Mouse (Mus musculus) A20 (cell line): ENCODE results near the gene Exosc8.
A peak's percentile ranks its signal among the peaks of the same experiment; 100 is the strongest.
"Not testable (repeated sequence)": the region's sequence is repeated elsewhere in the genome, so short reads cannot be mapped to it uniquely, and the experiment has no call there.

Source experiments
- DNase-seq: peaks from one replicate; pipeline ENCODE4 v3.0.0-alpha.2; 2011; ENCODE audit warnings: low read depth, low spot score

The Exosc8 gene

DNA sequence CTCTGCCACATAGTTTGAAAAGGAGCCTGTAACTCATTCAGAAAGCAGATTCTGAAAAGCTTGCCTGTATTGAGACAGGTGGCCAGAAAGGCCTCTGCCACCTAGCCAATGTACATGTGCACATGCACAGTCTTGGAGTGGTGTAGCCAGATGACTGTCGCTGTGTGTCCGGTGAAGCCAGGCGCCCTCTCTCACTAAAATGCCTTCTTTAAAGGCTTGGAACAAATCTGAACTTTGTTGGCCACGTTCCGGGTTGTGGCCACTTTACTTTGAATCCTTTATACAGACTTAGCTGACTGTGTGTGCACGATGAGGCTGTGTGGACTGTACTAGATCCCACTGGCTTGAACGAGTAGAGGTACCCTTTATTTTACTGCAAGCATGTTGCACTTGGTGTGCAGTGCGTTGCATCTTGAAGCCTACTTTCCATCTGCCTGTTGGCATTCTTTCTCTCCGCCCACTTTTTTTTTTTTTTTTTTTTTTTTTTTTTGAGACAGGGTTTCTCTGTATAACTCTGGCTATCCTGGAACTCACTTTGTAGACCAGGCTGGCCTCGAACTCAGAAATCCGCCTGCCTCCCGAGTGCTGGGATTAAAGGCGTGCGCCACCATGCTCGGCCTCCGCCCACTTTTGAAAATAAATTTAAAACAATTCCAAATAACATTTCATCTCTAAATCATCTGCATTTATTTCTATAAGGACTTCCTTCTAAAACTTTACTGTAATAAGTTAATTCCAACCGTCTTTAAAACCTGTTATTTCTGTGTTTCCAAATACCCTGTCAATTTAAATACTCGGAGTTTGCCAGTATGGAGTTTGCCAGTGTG, 1.1 kb upstream of the Exosc8 start:
- DNase-seq = peak; percentile 65

DNA sequence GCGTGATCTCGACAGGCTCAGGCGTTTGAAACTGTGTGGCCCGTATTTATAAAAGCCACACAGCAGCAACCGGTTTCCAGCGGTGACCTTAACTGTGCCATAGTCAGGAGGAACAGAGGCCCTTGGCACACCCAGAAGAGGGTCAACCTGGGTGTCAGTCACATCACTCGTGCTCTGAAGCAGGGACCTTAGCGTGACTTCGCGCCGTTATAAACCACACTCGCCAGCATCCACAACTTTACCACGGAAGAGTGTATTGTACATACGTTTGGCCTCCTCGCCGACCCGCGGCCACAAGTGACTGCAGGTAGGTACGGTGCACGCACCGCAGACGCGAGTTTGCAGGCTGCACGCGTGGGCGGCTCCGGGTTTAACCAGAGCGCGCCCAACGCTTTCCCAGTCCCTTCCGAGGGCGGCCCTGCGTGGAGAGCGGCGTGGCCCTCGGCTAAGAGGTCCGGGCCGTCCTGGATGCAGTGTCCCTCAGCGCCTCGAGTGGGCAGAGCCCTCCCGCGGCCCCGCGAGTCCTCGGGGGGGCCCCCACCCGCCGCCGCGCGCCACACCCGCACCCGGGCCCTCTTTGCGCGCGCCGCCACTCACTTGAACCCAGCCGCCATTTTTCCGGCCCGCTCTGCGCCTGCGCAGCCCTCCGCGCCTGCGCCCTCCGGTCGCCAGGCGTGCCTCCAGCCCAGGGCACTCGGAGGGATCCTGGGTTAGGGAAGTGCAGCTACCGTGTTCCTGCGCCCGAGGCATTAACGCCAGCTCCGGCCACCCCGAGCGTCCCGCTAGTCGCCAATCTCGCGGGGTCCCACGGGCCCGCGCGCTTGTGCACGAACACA, 564 bp downstream of the Exosc8 start:
- DNase-seq = peak; percentile 91

DNA sequence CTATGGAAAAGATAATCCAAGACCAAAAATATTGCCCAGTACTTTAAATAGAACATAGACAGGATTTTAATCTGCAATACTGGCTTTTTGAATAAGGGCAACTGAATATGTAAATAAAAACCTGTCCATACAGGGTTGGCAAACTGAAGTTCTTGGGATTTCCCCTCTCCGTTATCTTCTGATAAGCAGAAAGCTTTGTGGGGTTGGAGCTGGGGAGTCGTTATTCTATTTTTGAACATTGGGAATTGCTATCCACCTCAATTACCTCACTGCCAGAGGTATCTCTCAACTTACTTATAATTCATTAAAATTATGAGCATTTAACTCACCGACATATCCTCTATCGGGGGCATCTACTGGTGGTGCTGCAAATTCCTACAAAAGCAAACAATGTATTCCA, 2.8 kb downstream of the Exosc8 start:
- no peak for DNase-seq

DNA sequence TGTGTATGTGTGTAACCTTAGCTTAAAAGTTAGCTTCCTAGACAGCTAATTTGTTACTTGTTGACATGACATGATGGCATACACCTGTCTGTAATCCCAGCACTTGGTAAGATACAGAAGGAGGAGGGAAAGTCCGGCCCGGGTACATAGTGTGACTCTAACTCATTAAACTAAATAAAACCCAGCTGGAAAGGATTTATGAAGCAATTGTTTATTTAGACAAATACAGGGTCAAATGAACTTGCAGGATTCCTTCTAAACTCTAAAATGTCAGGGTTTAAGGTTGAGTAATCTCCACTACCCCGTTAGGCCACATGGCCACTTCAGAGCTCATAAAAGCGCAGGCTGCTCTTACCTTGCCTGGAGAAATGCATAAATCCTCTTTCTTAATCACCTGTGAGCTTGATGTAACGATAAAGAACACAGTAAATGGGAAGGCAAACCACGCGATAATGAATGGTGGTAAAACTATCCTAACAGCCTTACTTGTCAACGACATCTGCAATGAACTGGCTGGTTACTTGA, 3.5 kb downstream of the Exosc8 start:
- DNase-seq = no peak

DNA sequence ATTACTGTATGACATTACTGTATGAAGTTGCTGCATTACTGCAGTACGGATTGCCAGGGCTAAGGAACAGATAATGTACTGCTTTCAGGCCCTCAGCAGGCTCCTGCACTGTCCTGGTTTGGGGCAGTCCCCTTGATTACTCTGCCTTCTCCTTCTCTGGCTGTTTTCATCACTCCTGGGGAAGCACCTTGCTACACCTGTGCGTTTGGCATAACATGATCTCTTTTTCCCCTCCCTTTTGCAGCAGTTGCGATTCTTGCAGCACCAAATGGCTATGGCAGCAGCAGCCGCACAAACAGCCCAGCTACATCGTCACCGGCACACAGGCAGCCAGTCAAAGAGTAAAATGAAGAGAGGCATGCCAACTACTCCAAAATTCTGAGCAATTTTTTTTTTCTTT, 7.1 kb downstream of the Exosc8 start:
- DNase-seq = peak; percentile 75

DNA sequence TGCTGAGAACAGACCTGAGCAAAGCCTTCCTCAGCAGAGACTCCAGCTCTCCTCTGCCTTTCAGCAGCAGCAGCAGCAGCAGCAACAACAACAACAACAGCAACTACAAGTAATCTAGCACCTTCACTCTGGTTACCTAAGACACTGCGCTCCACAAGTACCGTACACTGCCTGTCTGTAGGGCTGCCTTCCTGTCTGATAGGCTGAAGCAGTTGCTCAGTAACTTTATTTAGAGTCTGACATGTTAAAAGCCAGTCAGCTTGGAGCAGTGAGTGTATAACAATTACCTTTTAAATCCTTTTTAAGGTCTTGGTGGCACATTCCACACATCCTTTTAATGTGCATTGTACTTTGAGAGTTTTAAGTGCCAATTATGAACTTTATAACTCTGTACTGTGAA, 7.6 kb downstream of the Exosc8 start:
- no peak for DNase-seq

DNA sequence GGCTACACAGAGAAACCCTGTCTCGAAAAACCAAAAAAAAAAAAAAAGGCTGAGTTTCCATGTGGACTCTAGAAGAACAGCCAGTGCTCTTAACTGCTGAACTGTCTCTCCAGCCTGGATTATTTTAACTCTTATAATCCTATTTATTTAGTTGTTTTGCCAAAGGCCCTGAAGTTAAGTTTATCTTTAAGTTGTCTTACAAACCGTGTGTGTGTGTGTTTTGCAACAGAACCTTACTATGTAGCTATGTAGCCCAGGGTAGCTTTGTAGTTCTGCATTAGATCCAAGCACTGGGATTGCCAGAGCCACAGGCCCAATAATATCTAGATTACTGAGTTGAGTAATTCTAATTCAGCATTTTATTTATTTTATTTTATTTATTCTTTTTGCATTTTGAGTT, 9.8 kb downstream of the Exosc8 start:
- no peak for DNase-seq

DNA sequence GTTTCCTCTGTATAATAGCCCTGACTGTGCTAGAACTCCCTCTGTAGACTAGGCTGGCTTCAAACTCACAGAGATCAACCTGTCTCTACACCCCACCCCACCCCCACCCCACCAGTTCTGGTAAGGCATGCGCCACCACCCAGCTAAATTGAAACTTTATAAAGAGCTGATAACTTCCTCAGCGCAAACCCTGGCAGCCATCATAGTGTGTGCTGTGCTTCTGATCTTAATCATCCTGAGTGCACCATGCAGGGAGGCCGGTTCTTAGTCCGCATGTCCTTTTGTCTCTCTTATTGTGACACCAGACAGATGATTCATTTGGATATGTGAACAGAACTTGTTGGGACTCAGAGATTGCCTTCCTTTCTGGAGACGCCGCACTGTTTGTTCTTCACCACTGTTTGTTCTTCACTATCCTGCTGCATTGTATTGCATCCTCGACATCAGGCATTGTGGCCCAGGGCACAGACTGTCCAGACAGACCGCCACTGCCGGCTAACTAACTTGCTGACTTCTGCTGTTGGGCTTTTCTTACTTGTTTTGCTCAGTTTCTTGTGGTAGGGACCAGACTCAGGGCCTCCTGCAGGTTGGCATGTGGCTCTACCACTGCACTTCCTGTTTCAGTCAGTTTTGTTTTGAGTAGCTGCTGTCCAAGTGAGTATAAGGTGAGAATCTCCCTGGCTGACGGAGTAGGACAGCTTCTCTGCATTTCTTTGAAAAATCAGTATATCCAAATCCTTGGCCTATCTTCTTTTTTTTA, 11.3 kb downstream of the Exosc8 start:
- DNase-seq = peak; percentile 90

DNA sequence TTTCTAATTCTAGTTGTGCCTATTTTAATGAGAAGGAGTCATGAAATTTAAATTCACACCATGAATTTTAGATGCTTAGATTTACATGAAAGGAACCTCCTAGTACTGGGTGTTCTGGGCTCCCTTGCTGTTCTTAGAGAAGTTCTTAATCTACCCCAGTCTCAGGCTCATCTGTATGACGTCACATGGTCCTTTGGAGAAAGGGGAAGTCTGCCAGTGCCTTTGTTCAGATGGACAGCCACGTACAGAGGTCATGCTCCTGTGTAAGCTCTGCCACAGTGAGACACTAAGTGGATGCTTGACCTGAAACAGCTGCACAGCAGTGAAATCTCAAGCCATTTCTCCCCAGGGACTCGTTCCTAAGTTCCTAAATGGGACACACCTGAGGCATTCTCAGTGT, 16.2 kb downstream of the Exosc8 start:
- peak; percentile 50 for DNase-seq

DNA sequence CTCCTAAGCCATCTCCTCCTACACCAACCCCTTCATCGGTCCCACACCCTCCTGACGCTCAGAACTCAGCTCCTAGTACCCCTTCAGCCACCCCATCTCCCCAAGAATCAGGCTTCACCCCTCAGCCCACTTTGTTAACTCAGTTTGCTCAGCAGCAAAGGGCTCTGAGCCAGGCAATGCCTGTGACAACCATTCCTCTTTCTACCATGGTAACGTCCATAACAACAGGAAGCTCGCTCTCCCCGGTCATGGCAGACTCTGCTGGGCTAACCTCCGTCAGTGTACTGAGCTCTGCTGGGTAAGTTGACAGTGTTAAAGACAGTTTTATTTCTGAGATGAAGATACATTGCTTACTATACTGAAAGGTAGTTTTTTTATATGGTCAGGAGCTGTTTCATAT, 17.8 kb downstream of the Exosc8 start:
- no peak for DNase-seq

DNA sequence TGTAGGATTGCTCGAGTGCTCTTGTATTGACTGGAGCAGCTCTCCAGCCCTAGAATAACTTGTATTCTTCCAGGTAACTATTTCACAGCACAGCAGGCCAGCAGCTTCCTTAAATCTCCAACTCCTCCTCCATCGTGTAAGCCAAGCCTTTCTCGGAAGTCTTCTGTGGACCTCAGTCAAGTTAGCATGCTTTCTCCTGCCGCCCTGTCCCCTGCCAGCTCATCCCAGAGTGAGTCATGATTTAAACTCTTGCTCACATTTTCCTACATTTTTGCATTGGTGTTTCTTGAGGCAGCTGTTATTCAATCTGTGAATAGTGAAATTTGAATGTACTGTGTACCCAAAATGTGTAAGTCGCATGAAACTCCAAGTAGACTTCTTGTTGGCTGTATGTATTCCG, 19.7 kb downstream of the Exosc8 start:
- no peak for DNase-seq

DNA sequence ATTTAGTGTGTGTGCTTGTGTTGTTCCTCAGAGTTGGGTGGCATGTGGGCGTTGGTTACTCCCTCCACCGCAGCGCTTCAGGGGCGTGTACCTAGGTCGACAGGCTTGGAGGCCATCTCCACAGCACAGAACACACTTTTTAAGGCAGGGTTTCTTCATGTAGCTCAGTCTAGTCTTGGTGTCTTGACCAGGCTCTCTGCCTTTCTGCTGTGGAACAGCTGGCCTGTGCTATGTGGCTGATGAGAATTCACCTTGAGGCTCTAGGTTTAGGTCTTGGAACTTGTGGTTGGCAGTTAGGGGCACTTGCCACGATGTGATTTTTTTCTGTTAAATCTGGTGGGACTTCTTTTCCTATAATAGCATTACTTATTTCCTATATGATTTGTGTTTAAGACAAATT, 20.9 kb downstream of the Exosc8 start, which contains the start of gene Gm21958:
Gene Gm21958, minus strand, starts transcription at position 101 of the 400 bp plus-strand sequence.
- no peak for DNase-seq

DNA sequence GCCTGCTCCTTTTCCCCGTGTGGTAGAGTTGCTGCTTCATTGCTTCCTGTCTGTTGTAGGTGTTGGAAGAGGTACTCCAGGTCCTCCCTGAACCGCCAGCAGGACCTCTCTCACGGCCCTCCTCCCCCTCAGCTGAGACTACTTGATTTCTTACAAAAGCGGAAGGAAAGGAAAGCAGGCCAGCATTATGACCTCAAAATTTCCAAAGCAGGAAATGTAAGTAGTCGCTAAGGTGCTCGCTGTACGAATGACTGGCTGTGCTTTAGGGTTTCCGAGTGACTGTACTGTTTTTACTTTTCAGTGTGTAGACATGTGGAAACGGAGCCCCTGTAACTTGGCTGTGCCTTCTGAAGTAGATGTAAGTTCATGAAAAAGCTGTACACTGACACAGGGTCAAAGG, 26.2 kb downstream of the Exosc8 start:
- no peak for DNase-seq

DNA sequence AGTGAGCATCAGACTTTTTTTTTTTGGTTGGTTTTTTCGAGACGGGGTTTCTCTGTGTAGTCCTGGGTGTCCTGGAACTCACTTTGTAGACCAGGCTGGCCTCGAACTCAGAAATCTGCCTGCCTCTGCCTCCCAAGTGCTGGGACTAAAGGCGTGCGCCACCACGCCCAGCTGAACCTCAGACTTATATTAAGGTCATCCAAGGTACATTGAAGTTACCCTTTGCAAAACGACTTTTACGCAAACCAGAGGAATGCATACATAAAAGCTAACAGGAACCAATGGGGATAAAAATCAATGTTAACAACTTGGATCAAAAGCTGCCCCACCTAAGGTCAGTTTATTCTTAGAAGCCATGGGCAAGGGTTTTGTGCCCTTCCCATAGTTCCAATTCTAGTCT, 31.1 kb downstream of the Exosc8 start:
- not testable (repeated sequence) for DNase-seq

DNA sequence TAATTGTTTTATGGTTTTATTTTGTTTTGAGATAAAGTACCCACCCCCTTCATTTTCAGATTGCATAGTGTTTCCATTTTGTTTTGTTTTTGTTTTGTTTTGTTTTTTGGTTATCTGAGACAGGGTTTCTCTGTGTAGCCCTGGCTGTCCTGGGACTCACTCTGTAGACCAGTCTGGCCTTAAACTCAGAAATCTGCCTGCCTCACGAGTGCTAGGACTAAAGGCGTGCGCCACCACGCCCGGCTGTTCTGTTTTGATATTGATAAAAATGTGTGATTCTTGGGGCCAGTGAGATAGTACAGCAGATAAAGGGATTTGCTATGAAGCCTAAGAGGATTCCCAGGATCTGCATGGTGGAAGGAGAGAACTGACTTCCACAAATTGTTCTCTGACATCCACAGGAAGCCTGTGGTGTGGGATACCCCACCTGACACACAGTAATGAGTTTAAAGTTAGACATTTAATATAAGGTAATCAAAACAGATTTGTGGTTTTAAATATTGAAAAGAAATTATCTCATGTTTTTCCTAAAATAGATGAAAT, 35.4 kb downstream of the Exosc8 start:
- DNase-seq = no peak

DNA sequence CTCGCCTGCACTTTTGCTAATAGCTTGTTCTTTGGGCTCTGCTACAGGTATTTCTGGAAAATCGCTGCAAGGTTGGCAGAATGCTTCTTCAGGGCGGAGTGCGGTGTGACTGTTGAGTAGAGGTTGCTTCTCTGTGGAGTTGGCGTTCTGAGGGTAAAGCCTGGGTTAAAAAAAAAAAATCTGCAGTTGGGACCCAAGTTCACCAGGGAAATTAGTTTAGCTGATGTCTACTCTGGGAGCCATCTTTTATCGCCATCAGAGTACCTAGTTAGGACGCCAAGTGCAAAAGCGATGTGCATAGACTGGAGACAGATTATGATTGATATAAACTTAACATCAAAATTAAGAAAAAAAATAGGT, 42.2 kb downstream of the Exosc8 start:
- no peak for DNase-seq

DNA sequence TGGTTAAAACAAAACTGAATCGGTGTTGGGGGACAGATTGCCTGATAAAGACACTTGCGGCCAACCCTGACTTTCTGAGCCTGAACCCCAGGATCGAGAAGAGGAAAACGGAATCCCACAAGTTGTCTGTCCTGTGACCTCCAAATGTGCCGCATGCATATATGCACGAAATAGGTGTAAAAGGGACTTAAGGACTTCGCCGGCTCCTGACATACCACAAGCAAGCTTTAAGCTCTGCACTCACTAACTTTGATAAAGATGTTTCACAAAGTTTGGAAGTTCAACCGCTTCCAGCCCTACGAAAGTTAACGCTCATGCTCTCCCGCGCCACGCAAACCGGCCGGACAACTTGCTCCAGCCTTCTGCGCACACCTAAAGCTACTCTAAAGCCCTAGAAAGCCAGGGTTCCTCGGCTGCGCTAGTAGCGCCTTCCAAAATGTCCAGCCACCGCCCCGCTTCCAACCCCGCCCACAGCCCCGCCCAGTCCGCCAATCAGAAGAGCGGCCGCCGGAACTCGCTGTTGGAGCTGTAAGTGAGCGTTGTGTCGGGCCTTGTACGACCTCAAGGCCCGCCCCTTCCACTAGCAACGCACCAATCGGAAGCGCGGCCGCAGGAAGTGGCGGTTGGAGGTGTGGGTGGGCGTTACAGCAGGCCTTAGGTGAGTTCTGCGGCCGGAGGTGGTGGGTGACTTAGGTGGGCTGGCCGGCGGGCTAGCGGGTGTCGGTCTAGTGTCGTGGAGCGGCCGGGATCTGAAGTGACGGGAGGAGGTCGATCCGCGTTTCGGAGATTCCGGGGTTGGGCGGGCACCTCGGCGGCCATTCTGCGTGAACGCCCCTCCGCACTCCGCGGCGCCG, 42.8 kb downstream of the Exosc8 start, which contains the start of gene Supt20:
Gene Supt20, plus strand, starts transcription at position 606 of the 854 bp plus-strand sequence.
- peak; percentile 97 for DNase-seq

DNA sequence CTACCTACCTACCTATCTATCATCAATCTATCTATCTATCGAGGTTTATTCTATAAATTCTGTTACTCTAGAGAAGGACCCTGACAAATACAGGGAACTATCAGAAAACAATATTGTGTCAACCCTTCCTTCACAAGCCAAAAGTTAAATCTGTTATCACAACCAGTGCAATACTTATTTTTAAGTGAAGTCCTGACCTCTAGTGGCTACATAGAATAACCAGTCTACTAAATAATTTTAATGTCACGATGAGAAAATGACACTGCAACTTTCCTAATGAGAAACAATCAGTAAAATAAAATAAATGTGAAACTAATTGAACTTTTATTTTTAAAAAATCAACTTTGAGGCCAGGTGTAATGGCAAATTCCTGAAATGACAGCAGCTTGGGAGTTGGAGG, 46.1 kb downstream of the Exosc8 start:
- peak; percentile 35 for DNase-seq

DNA sequence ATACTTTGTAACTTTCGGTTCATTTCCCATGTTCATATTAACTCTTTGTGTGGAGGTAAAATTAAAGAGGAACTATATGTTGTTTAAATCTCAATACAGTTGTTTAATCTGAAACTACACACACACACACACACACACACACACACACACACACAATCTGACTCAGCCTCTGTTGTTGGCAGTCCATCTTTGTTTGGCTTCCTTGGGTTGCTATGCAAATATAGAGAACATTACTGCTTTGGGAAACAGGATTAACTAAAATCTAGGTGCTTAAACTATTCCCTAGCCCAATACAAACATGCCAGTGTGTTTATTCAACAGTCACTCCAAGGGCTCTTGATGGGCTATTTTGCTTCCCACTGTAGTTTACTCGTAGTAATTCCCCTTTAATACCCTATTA, 47.9 kb downstream of the Exosc8 start:
- DNase-seq = no peak

DNA sequence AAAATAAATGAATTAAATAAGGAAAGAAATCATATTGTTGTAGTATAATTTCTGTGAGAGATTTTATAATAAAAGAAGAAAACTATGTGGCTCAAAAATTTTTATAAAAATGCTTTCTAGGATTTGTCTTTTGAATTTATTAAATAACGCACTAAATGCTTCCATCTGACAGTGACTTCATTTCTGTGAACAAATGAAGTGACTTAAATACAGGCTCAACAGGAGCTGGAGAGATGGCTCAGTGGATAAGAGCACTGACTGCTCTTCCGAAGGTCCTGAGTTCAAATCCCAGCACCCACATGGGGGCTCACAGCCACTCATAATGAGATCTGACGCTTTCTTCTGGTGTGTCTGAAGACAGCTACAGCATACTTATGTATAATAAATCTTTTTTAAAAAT, 50.0 kb downstream of the Exosc8 start:
- DNase-seq = no peak
